Mouse (Mus musculus) E14TG2a.4 (cell line): ENCODE measurements around the gene Serpinb9b.

ENCODE experiments used
- CTCF ChIP-seq: conservative IDR thresholded peaks from 2 replicates; pipeline ENCODE4 v1.5.1; 2014; ENCODE audit warnings: low read length
- NANOG ChIP-seq: IDR thresholded peaks from 2 replicates; pipeline ENCODE4 v1.6.1; 2014; ENCODE audit warnings: borderline replicate concordance, low read length, mixed read lengths
- POU5F1 ChIP-seq: IDR thresholded peaks from 2 replicates; pipeline ENCODE4 v1.6.1; 2014; ENCODE audit warnings: low read length, borderline replicate concordance

DNA sequence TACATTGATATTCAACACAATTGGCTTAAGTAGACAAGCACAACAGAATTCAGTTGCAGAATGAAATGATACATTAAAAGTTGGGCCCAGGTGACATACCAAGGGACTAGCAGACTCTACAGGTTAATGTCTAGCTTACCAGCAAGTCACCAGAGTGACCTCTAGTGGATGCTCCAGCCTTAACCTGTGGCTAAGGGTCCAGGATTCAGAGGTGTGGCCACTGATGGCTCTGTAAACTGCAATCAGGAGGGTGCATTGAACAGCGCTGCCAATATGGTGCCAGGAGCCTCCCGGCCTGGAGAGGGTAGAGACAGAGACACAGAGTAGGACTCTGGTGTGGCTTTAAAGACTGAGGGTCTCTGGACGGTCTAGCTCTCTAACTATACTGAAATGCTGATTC is 53.1 kb downstream of the Serpinb9b start:
- TF ChIP-seq CTCF: peak; percentile 34
- peak; percentile 47; the same call in 1 of the 2 replicates for TF ChIP-seq NANOG
- TF ChIP-seq POU5F1: no peak
